Mouse (Mus musculus) adipose tissue, adult 10 weeks (tissue): ENCODE measurements around the gene Cux1. TPM values are rescaled to one million over a fixed set of nuclear protein-coding genes. Genes with fewer than 3 reads are reported as not detected.

Source experiments
- polyA plus RNA-seq: library from polyadenylated mRNA; stranded (reverse); fragments of 350-450 nt; fragmentation: Illumina TruSeq; extraction: RNeasy Lipid Tissue Mini Kit (QIAGEN cat#74804); gene quantifications from one replicate; pipeline ENCODE4 v1.2.3, GENCODE M21; 2014; ENCODE audit warnings: low read depth, low replicate concordance

Gene Cux1
- 54.3 TPM for polyA plus RNA-seq

GRCm38 (mm10) chr5:136567176-136568025, at the start of gene Cux1:
Gene Cux1, minus strand, starts transcription at chr5:136567490.

DNA sequence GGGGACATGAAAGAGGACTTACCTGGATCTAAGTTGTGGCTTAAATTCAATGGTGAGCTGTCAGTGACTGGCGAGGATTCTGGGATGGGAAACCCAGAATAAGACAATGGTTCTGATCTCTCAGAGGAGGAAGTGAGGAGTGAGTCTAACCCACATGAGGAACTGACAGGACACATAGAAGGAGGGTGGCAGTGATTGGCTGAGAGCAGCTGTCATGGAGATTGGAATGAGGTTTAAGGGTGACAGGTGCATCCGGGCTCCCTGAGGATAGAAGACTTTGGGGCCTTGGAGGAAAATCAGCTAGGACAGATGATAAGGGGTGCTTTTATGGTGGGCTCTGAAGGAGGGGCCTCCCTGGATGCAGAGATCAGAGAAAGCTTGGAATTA, 320.8 kb downstream of the Cux1 start, which contains the start of gene Sh2b2:
Sh2b2 (minus strand) TSS at position 105 of the 387 bp plus-strand sequence.

DNA sequence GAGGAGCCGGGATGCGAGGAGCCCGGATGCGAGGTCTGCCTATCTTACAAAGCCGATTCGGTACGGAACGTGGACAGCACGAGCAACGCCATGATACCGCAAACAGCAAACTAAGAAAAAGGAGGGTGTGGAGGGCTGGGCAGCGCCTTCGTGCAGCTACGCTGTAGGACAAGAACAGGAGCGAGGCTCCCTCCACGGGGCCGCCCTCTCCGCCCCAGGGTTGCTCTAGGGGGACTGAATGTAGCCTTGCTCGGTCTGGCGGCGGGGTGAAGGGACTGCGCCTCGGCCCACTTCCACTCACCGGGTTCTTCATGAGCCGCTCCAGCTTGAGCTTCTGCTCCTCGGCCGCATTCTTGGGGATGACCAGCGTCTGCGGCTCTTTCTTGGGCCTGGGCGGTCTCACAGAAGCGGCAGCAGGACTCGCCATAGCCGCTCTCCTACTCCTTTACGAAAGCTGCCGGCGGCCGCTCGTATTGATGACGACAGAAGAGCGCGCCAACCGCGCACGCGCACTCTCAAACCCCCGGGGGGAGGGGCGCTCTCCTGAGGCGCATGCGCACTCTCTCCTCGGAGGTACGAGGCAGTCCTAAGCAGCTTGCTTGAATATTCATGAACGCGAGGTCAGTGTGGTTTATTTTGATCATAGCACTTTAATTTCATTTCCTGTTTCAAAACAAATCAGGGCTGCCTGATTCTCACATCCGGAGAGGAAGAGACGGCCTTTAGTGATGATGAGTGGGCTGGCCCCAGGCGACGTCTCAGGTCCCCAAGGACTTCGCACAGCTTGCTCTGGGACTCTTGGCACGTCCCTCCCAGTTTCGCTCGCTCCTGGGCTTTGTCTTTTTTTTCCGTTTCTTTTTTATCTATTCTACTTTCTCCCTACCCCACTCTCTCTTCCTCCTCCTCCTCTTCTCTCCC, 368.6 kb downstream of the Cux1 start, which contains the start of gene Prkrip1:
Prkrip1 (minus strand) TSS at position 490 of the 918 bp plus-strand sequence.

Other genes with a start within 250 kb of the Cux1 start
- 3.5 TPM for gene Myl10, start 125.7 kb upstream of the Cux1 start, polyA plus RNA-seq